Comparison of ENCODE assay signal across 1 mouse cellular context in the genomic region with DNA sequence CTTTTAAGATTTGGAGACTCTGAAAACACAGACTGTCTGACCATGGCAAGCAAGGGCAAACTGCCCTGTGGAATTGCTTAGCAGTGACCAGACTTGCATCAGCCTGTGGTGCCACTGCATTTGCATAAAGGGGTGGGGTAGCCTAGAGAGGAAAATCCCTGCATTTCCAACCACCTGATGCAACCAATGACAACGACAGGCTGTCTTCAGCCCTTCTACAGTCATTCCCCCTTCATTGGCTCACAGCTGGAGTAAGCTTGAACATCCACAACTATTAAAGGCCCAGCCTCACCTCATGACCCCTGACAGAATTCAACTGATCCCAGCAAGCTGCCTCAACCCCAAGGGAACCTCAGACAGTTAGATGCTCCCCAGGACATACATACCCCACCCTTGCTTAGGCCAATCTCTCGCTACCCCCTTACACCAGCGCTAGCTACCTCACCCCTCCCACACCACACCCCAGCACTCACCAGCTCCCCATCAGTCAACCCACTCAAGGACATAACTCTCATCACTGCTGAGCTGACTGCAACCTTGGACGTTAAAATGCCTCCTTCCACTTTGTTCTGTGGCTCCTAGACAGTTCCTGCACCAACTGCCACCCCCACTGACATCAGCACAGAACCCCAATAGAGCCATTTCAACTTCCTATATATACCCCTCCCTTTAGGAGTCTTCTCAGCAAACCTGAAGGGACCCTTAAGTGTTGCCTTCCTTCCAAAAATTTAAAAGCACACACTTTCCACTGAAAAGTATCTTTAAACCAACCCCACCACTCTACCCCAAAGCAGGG.
TF ChIP-seq lines count a peak whose summit lies in the region.

No protein-coding gene starts in this region.

TF ChIP-seq in MEL, 35 proteins besides CTCF, POLR2A, EP300 and RAD21 (continued from another document):
- no peak for TF ChIP-seq MAZ (IDR thresholded peaks at IDR 0.05; ENCODE audit: low read depth, low read length)
- TF ChIP-seq MXI1 (IDR thresholded peaks at IDR 0.05; ENCODE audit: low read depth, low read length), result peak; percentile 38; the same call in 1 of the 2 replicates
- TF ChIP-seq MAX (IDR thresholded peaks at IDR 0.05; ENCODE audit: low read length), result no peak
- no peak for TF ChIP-seq ZKSCAN1 (IDR thresholded peaks at IDR 0.05; ENCODE audit: low read depth, low read length)
- no peak for TF ChIP-seq GABPA (IDR thresholded peaks at IDR 0.05; ENCODE audit: low read depth, low read length)
- peak; percentile 15; the same call in 1 of the 2 replicates for TF ChIP-seq TBP (IDR thresholded peaks at IDR 0.05; ENCODE audit: low read depth, low read length)
- TF ChIP-seq NELFE (IDR thresholded peaks at IDR 0.05; ENCODE audit: low read depth, low read length), result peak; percentile 18; the same call in 1 of the 2 replicates
- TF ChIP-seq HCFC1 (IDR thresholded peaks at IDR 0.05; ENCODE audit: low read depth, low read length), result 0 out of 2 replicates have a peak, but pooled peaks have one; percentile 8
- TF ChIP-seq MAFK (IDR thresholded peaks at IDR 0.05; ENCODE audit: borderline replicate concordance, low read depth, low read length), result no peak
- 0 out of 2 replicates have a peak, but pooled peaks have one; percentile 50 for TF ChIP-seq CHD1 (IDR thresholded peaks at IDR 0.05; ENCODE audit: low read depth, low read length)
- peak; percentile 62; the same call in 1 of the 2 replicates for TF ChIP-seq USF1 (IDR thresholded peaks at IDR 0.05; ENCODE audit: low read depth, low read length)
- TF ChIP-seq E2F4 (IDR thresholded peaks at IDR 0.05; ENCODE audit: borderline replicate concordance, low read depth, low read length), result no peak
- no peak for TF ChIP-seq JUND (IDR thresholded peaks at IDR 0.05; ENCODE audit: low read depth, low read length)
- TF ChIP-seq TCF12 (IDR thresholded peaks at IDR 0.05; ENCODE audit: low read depth, low read length), result peak; percentile 46; the same call in 1 of the 2 replicates
- no peak for TF ChIP-seq KAT2A (conservative IDR thresholded peaks at IDR 0.05; ENCODE audit: low read depth, low read length)
- no peak for TF ChIP-seq ELF1 (IDR thresholded peaks at IDR 0.05; ENCODE audit: low read depth, low read length)
- TF ChIP-seq UBTF (IDR thresholded peaks at IDR 0.05; ENCODE audit: borderline replicate concordance, insufficient read depth, low read depth, low read length), result no peak
- peak; percentile 84; the same call in 1 of the 2 replicates for TF ChIP-seq ETS1 (IDR thresholded peaks at IDR 0.05; ENCODE audit: low read depth, low read length)
- TF ChIP-seq ZMIZ1 (IDR thresholded peaks at IDR 0.05; ENCODE audit: low read depth, low read length), result peak; percentile 45; the same call in 1 of the 2 replicates
